Mouse (Mus musculus) ES-E14 (cell line): ENCODE results near the gene 4930523C07Rik.

ENCODE experiments used
- CHD2 ChIP-seq: IDR thresholded peaks from 2 replicates; pipeline ENCODE4 v1.6.1; 2014; ENCODE audit warnings: mild to moderate bottlenecking, low read depth, low read length, inconsistent platforms
- HCFC1 ChIP-seq: IDR thresholded peaks from 2 replicates; pipeline ENCODE4 v1.6.1; 2012; ENCODE audit warnings: low read length, inconsistent platforms, borderline replicate concordance; ENCODE audit not compliant: insufficient read depth
- MAFK ChIP-seq: IDR thresholded peaks from 2 replicates; pipeline ENCODE4 v1.6.1; 2014; ENCODE audit warnings: mild to moderate bottlenecking, low read depth, low read length, inconsistent platforms; ENCODE audit not compliant: insufficient read depth
- ZC3H11A ChIP-seq: IDR thresholded peaks from 2 replicates; pipeline ENCODE4 v1.6.1; 2012; ENCODE audit warnings: low read depth, mild to moderate bottlenecking, inconsistent platforms, low read length, borderline replicate concordance
- ZNF384 ChIP-seq: IDR thresholded peaks from 2 replicates; pipeline ENCODE4 v1.6.1; 2012; ENCODE audit warnings: low read depth, low read length, inconsistent platforms

DNA sequence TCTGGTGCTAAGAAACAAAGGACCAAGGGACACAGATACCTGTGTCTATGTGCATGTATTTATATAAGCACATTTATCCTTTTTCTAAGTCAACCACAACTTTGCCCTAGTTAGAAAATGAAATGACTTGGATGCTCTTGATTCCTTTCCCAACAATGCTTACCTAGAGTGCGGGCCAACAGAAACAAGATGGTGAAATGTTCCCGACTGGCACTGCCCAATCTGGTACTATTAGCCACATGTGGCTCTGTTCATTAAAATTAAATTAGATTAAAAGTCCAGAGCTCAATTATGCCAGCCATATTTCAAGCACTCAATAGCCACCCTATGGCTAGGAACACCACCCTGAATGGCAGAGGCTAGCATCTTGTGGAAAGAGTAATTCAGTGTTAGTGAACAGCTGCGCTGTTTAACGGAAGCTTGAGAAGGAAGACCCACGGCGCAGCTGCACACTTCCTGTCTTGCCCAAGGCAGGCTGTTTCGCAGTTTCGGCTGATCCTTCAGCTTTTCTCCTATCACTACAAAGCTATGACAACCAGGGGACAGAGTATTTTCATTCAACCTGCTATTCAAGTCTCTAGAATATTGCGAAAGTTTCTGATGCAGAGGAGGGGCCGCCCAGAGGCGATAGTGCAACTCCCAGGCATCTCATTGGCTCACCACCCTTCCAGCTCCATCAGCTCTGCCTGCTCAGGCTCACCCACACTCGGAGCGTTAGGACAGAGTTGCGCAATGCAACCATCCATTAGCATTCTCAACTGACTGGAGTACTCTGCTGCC lies 34.9 kb downstream of the 4930523C07Rik start:
- TF ChIP-seq CHD2 = no peak
- no peak for TF ChIP-seq ZC3H11A
- no peak for TF ChIP-seq ZNF384
- TF ChIP-seq HCFC1 = no peak
- no peak for TF ChIP-seq MAFK
